Mouse (Mus musculus): Measurements from ENCODE around the gene Fam209. TPM values are rescaled to one million over a fixed set of nuclear protein-coding genes. Genes with fewer than 3 reads are reported as not detected.

Gene Fam209
- polyA plus RNA-seq, 1 experiment from 2014 or later = 0.43 TPM

DNA sequence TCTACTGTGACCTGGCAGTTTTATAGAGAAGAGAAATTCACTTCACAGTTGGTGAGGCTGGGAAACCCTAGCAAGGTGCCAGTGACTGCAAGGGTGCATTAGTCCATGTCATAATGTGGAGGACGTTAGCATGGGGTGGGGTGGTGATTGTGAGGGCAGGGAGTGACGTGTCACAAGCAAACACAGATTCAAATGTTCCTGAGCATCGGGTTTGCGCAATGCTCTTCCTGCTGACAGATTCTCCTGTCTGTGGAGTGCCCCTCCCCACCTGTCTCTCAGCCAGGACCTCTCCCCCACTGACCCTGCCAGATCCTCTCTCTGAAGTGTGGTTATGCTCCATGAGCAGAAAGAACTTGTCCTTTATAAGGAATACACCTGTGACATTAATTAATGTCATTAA lies 24.0 kb upstream of the Fam209 start:
- no peak for ATAC-seq
- Histone ChIP-seq H3K27ac (ENCODE audit: low read length) (no peak overlapping the region), H3K27me3 (replicated peaks; ENCODE audit: control insufficient read depth, insufficient read depth, low read length) (no peaks in the 10 kb centered on the region), H3K9ac (replicated peaks; ENCODE audit: low read depth, low read length) (no peak overlapping the region), H3K4me2 (ENCODE audit: low read length) (no peak overlapping the region), H3K4me3 (replicated peaks; ENCODE audit: low read length) (no peak overlapping the region), H3K36me3 (ENCODE audit: control insufficient read depth, insufficient read depth) (peaks cover 34% of the 10 kb centered on the region), H3K9me3 (ENCODE audit: control insufficient read depth, low read length) (no peaks in the 10 kb centered on the region), H3K4me1 (replicated peaks; ENCODE audit: control insufficient read depth, insufficient read depth, low read length) (no peaks in the 10 kb centered on the region)
- WGBS = 91% methylated on average over 4 of the region's 4 CpGs

GRCm38 (mm10) chr2:172450640-172451039 lies 21.7 kb upstream of the Fam209 start:
- Histone ChIP-seq H3K4me3 (replicated peaks; ENCODE audit: low read length) (no peak overlapping the region), H3K9ac (replicated peaks; ENCODE audit: low read depth, low read length) (no peak overlapping the region), H3K27me3 (replicated peaks; ENCODE audit: control insufficient read depth, insufficient read depth, low read length) (no peaks in the 10 kb centered on the region), H3K4me1 (replicated peaks; ENCODE audit: control insufficient read depth, insufficient read depth, low read length) (no peaks in the 10 kb centered on the region), H3K4me2 (ENCODE audit: low read length) (no peak overlapping the region), H3K27ac (ENCODE audit: low read length) (no peak overlapping the region), H3K36me3 (ENCODE audit: control insufficient read depth, insufficient read depth) (peaks cover 36% of the 10 kb centered on the region), H3K9me3 (ENCODE audit: control insufficient read depth, low read length) (no peaks in the 10 kb centered on the region)
- ATAC-seq = no peak
- 92% methylated on average over 6 of the region's 6 CpGs for WGBS

DNA sequence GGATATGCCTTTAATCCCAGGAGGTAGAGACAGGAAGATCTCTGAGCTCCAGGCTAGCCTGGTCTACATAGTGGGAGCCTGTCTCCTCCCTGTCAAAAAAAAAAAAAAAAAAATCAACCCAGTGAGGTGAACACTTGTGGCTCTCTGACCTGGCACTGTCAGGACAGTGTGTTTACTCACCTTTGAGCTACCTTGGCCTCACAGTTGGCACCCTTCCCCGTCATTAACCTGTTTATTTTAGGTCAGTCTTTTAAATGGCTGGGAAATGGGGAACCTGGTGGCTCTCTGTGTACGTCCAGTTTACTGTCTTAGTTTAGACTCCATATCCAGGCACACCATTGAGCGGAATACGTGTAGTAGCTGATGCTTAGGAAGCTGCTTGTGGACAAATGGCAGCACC lies 20.3 kb upstream of the Fam209 start:
- Histone ChIP-seq H3K9me3 (ENCODE audit: control insufficient read depth, low read length) (no peaks in the 10 kb centered on the region), H3K9ac (replicated peaks; ENCODE audit: low read depth, low read length) (no peak overlapping the region), H3K4me2 (ENCODE audit: low read length) (no peak overlapping the region), H3K4me1 (replicated peaks; ENCODE audit: control insufficient read depth, insufficient read depth, low read length) (no peaks in the 10 kb centered on the region), H3K4me3 (replicated peaks; ENCODE audit: low read length) (no peak overlapping the region), H3K27me3 (replicated peaks; ENCODE audit: control insufficient read depth, insufficient read depth, low read length) (no peaks in the 10 kb centered on the region), H3K36me3 (ENCODE audit: control insufficient read depth, insufficient read depth) (peaks cover 28% of the 10 kb centered on the region), H3K27ac (ENCODE audit: low read length) (no peak overlapping the region)
- ATAC-seq = no peak
- WGBS = 96% methylated on average over 4 of the region's 4 CpGs

DNA sequence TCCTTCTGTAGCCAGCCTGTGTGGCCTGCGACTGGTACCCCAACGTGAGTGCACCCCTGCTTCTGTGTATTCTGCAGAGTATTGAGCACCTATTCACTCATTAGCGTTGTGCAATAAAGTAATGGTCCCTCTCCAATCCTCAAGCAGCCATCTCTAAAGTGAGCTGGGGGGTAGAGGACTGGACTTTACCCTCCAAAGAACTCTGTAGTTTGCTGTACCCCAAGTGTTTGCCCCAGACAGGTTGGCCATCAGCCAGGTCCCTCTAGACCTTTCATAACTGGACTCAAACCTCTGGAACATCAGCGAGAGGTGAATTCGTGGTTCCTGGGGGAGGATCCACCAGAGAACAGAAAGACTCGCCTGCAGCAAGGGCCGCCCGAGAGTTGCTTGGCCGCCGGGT lies 19.9 kb upstream of the Fam209 start:
- Histone ChIP-seq H3K4me3 (replicated peaks; ENCODE audit: low read length) (no peak overlapping the region), H3K9me3 (ENCODE audit: control insufficient read depth, low read length) (no peaks in the 10 kb centered on the region), H3K27me3 (replicated peaks; ENCODE audit: control insufficient read depth, insufficient read depth, low read length) (no peaks in the 10 kb centered on the region), H3K9ac (replicated peaks; ENCODE audit: low read depth, low read length) (no peak overlapping the region), H3K4me2 (ENCODE audit: low read length) (no peak overlapping the region), H3K27ac (ENCODE audit: low read length) (no peak overlapping the region), H3K36me3 (ENCODE audit: control insufficient read depth, insufficient read depth) (peaks cover 26% of the 10 kb centered on the region), H3K4me1 (replicated peaks; ENCODE audit: control insufficient read depth, insufficient read depth, low read length) (no peaks in the 10 kb centered on the region)
- WGBS = 96% methylated on average over 10 of the region's 10 CpGs
- no peak for ATAC-seq

- no peaks in the 10 kb centered on the region for H3K4me1 ChIP-seq (replicated peaks; ENCODE audit: control insufficient read depth, insufficient read depth, low read length)
- ATAC-seq = no peak
- H3K4me3 ChIP-seq (replicated peaks; ENCODE audit: low read length) = no peak within 1 kb of the TSS
- WGBS = 87% methylated on average over 11 of the region's 11 CpGs
- no peaks in the 10 kb centered on the region for H3K9me3 ChIP-seq (ENCODE audit: control insufficient read depth, low read length)
- no peak within 1 kb of the TSS for H3K4me2 ChIP-seq (ENCODE audit: low read length)
- H3K27ac ChIP-seq (ENCODE audit: low read length) = no peak within 1 kb of the TSS
- H3K27me3 ChIP-seq (replicated peaks; ENCODE audit: control insufficient read depth, insufficient read depth, low read length) = no peaks in the 10 kb centered on the region
- no peak within 1 kb of the TSS for H3K9ac ChIP-seq (replicated peaks; ENCODE audit: low read depth, low read length)
- peaks cover 4% of the 10 kb centered on the region; the same call in 1 of the 2 replicates for H3K36me3 ChIP-seq (ENCODE audit: control insufficient read depth, insufficient read depth)
Measured at GRCm38 (mm10) chr2:172458496-172458895, 13.8 kb upstream of the Fam209 start, which contains the start of gene Gcnt7. Gene Gcnt7, minus strand, starts transcription at chr2:172458596.

GRCm38 (mm10) chr2:172460647-172461046 lies 11.7 kb upstream of the Fam209 start:
- H3K9ac ChIP-seq (replicated peaks; ENCODE audit: low read depth, low read length) = no peak overlapping the region
- H3K27ac ChIP-seq (ENCODE audit: low read length) = no peak overlapping the region
- 85% methylated on average over 2 of the region's 2 CpGs for WGBS
- H3K4me3 ChIP-seq (replicated peaks; ENCODE audit: low read length) = no peak overlapping the region
- H3K36me3 ChIP-seq (ENCODE audit: control insufficient read depth, insufficient read depth) = peaks cover 7% of the 10 kb centered on the region; the same call in 1 of the 2 replicates
- no peaks in the 10 kb centered on the region for H3K4me1 ChIP-seq (replicated peaks; ENCODE audit: control insufficient read depth, insufficient read depth, low read length)
- no peaks in the 10 kb centered on the region for H3K9me3 ChIP-seq (ENCODE audit: control insufficient read depth, low read length)
- no peaks in the 10 kb centered on the region for H3K27me3 ChIP-seq (replicated peaks; ENCODE audit: control insufficient read depth, insufficient read depth, low read length)
- no peak overlapping the region for H3K4me2 ChIP-seq (ENCODE audit: low read length)
- no peak for ATAC-seq

DNA sequence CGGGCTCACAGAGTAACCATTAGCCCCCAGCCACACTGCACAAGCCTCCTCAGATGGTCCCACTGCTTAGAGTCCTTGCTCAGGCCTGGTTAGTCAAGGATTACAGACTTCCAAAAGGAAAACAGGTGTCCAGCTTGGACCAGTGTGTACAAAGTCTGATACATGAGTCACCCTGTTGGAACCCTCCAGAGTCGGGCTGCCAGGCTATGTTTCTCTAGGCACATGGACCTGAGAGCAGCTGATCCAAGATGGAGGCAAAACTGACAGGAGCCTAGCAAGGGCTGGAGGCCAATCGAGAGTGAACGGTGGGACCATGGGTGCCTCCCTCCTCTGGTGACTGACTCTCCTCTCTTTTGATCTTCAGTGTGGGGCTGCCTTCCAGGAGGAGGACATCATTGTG lies 9.5 kb upstream of the Fam209 start:
- Histone ChIP-seq H3K9me3 (ENCODE audit: control insufficient read depth, low read length) (no peaks in the 10 kb centered on the region), H3K36me3 (ENCODE audit: control insufficient read depth, insufficient read depth) (peaks cover 7% of the 10 kb centered on the region; the same call in 1 of the 2 replicates), H3K4me2 (ENCODE audit: low read length) (no peak overlapping the region), H3K9ac (replicated peaks; ENCODE audit: low read depth, low read length) (no peak overlapping the region), H3K4me1 (replicated peaks; ENCODE audit: control insufficient read depth, insufficient read depth, low read length) (peaks cover 4% of the 10 kb centered on the region), H3K27me3 (replicated peaks; ENCODE audit: control insufficient read depth, insufficient read depth, low read length) (no peaks in the 10 kb centered on the region), H3K4me3 (replicated peaks; ENCODE audit: low read length) (no peak overlapping the region), H3K27ac (ENCODE audit: low read length) (no peak overlapping the region)
- no peak for ATAC-seq
- 96% methylated on average over 4 of the region's 4 CpGs for whole genome bisulfite sequencing

GRCm38 (mm10) chr2:172466427-172467132 lies 5.7 kb upstream of the Fam209 start:
- ATAC-seq = no peak
- Histone ChIP-seq H3K27me3 (replicated peaks; ENCODE audit: control insufficient read depth, insufficient read depth, low read length) (no peaks in the 10 kb centered on the region), H3K4me1 (replicated peaks; ENCODE audit: control insufficient read depth, insufficient read depth, low read length) (peaks cover 14% of the 10 kb centered on the region), H3K4me2 (ENCODE audit: low read length) (no peak overlapping the region), H3K9ac (replicated peaks; ENCODE audit: low read depth, low read length) (no peak overlapping the region), H3K9me3 (ENCODE audit: control insufficient read depth, low read length) (no peaks in the 10 kb centered on the region), H3K36me3 (ENCODE audit: control insufficient read depth, insufficient read depth) (peaks cover 13% of the 10 kb centered on the region), H3K27ac (ENCODE audit: low read length) (no peak overlapping the region), H3K4me3 (replicated peaks; ENCODE audit: low read length) (no peak overlapping the region)
- WGBS = 62% methylated on average over 11 of the region's 11 CpGs

- no peak for ATAC-seq
- H3K9me3 ChIP-seq (ENCODE audit: control insufficient read depth, low read length) = no peaks in the 10 kb centered on the region
- peaks cover 13% of the 10 kb centered on the region for H3K36me3 ChIP-seq (ENCODE audit: control insufficient read depth, insufficient read depth)
- 94% methylated on average over 5 of the region's 5 CpGs for WGBS
- H3K4me3 ChIP-seq (replicated peaks; ENCODE audit: low read length) = no peak overlapping the region
- H3K4me2 ChIP-seq (ENCODE audit: low read length) = no peak overlapping the region
- H3K4me1 ChIP-seq (replicated peaks; ENCODE audit: control insufficient read depth, insufficient read depth, low read length) = peaks cover 14% of the 10 kb centered on the region
- H3K27ac ChIP-seq (ENCODE audit: low read length) = no peak overlapping the region
- H3K9ac ChIP-seq (replicated peaks; ENCODE audit: low read depth, low read length) = no peak overlapping the region
- no peaks in the 10 kb centered on the region for H3K27me3 ChIP-seq (replicated peaks; ENCODE audit: control insufficient read depth, insufficient read depth, low read length)
Measured at GRCm38 (mm10) chr2:172467206-172467605, 5.1 kb upstream of the Fam209 start.
